Mouse (Mus musculus): Measurements from ENCODE around the gene Rbm17. TPM values are rescaled to one million over a fixed set of nuclear protein-coding genes. Genes with fewer than 3 reads are reported as not detected.
"Not testable (repeated sequence)": the region's sequence is repeated elsewhere in the genome, so short reads cannot be mapped to it uniquely, and the experiment has no call there.

Gene Rbm17
- total and polyA plus RNA-seq, 2 experiments from 2014 or later, result 76.1 to 117 TPM

GRCm38 (mm10) chr2:11625890-11626289, 21.9 kb upstream of the Rbm17 start, which contains the start of gene Gm17490:
Gene Gm17490, minus strand, starts transcription at chr2:11626264.
- H3K9me3 ChIP-seq (ENCODE audit: low read length), result no peaks in the 10 kb centered on the region
- no peak within 1 kb of the TSS for H3K27ac ChIP-seq (ENCODE audit: low read depth, low read length)
- WGBS, result 93% methylated on average over 5 of the region's 5 CpGs
- no peak within 1 kb of the TSS for H3K4me2 ChIP-seq (ENCODE audit: low read depth, low read length, poor library complexity, severe bottlenecking)
- no peak within 1 kb of the TSS for H3K9ac ChIP-seq (replicated peaks; ENCODE audit: low read length, poor library complexity, severe bottlenecking)
- DNase-seq (ENCODE audit: low spot score) (no peak), ATAC-seq (ENCODE audit: low FRiP score) (no peak)
- no peaks in the 10 kb centered on the region for H3K4me1 ChIP-seq (ENCODE audit: insufficient read depth, low read length)
- H3K4me3 ChIP-seq (ENCODE audit: low read depth, low read length), result no peak within 1 kb of the TSS
- H3K36me3 ChIP-seq (ENCODE audit: insufficient read depth, low read length), result no peaks in the 10 kb centered on the region
- no peaks in the 10 kb centered on the region for H3K27me3 ChIP-seq (ENCODE audit: insufficient read depth, low read length)
- TF ChIP-seq CTCF (IDR thresholded peaks at IDR 0.05), result no peak

- no peak overlapping the region for H3K27ac ChIP-seq (ENCODE audit: low read depth, low read length)
- WGBS, result 90% methylated on average over 2 of the region's 2 CpGs
- H3K36me3 ChIP-seq (ENCODE audit: insufficient read depth, low read length), result no peaks in the 10 kb centered on the region
- DNase-seq (ENCODE audit: low spot score) (no peak), ATAC-seq (ENCODE audit: low FRiP score) (no peak)
- H3K4me3 ChIP-seq (ENCODE audit: low read depth, low read length), result no peak overlapping the region
- TF ChIP-seq CTCF (IDR thresholded peaks at IDR 0.05), result no peak
- H3K9ac ChIP-seq (replicated peaks; ENCODE audit: low read length, poor library complexity, severe bottlenecking), result no peak overlapping the region
- no peaks in the 10 kb centered on the region for H3K27me3 ChIP-seq (ENCODE audit: insufficient read depth, low read length)
- H3K4me2 ChIP-seq (ENCODE audit: low read depth, low read length, poor library complexity, severe bottlenecking), result no peak overlapping the region
- no peaks in the 10 kb centered on the region for H3K4me1 ChIP-seq (ENCODE audit: insufficient read depth, low read length)
- no peaks in the 10 kb centered on the region for H3K9me3 ChIP-seq (ENCODE audit: low read length)
Observed at GRCm38 (mm10) chr2:11623726-11624125, 19.8 kb upstream of the Rbm17 start.

- ATAC-seq (ENCODE audit: low FRiP score) (no peak), DNase-seq (ENCODE audit: low spot score) (no peak)
- Histone ChIP-seq H3K4me2 (ENCODE audit: low read depth, low read length, poor library complexity, severe bottlenecking) (no peak overlapping the region), H3K27me3 (ENCODE audit: insufficient read depth, low read length) (no peaks in the 10 kb centered on the region), H3K36me3 (ENCODE audit: insufficient read depth, low read length) (no peaks in the 10 kb centered on the region), H3K4me1 (ENCODE audit: insufficient read depth, low read length) (no peaks in the 10 kb centered on the region), H3K27ac (ENCODE audit: low read depth, low read length) (no peak overlapping the region), H3K9me3 (ENCODE audit: low read length) (no peaks in the 10 kb centered on the region), H3K9ac (replicated peaks; ENCODE audit: low read length, poor library complexity, severe bottlenecking) (no peak overlapping the region), H3K4me3 (ENCODE audit: low read depth, low read length) (no peak overlapping the region)
- WGBS, result 89% methylated on average over 8 of the region's 8 CpGs
- no peak for TF ChIP-seq CTCF (IDR thresholded peaks at IDR 0.05)
Observed at GRCm38 (mm10) chr2:11623173-11623572, 19.2 kb upstream of the Rbm17 start.

GRCm38 (mm10) chr2:11619598-11619997, 15.6 kb upstream of the Rbm17 start:
- H3K9ac ChIP-seq (replicated peaks; ENCODE audit: low read length, poor library complexity, severe bottlenecking), result no peak overlapping the region
- H3K9me3 ChIP-seq (ENCODE audit: low read length), result no peaks in the 10 kb centered on the region
- ATAC-seq (ENCODE audit: low FRiP score) (no peak), DNase-seq (ENCODE audit: low spot score) (no peak)
- H3K4me1 ChIP-seq (ENCODE audit: insufficient read depth, low read length), result no peaks in the 10 kb centered on the region
- no peak overlapping the region for H3K27ac ChIP-seq (ENCODE audit: low read depth, low read length)
- no peaks in the 10 kb centered on the region for H3K36me3 ChIP-seq (ENCODE audit: insufficient read depth, low read length)
- no peak overlapping the region for H3K4me3 ChIP-seq (ENCODE audit: low read depth, low read length)
- no peak overlapping the region for H3K4me2 ChIP-seq (ENCODE audit: low read depth, low read length, poor library complexity, severe bottlenecking)
- no peak for TF ChIP-seq CTCF (IDR thresholded peaks at IDR 0.05)
- no peaks in the 10 kb centered on the region for H3K27me3 ChIP-seq (ENCODE audit: insufficient read depth, low read length)
- 80% methylated on average over 2 of the region's 2 CpGs for WGBS

- H3K36me3 ChIP-seq (ENCODE audit: insufficient read depth, low read length), result no peaks in the 10 kb centered on the region
- ATAC-seq (ENCODE audit: low FRiP score) (no peak), DNase-seq (ENCODE audit: low spot score) (no peak)
- H3K4me1 ChIP-seq (ENCODE audit: insufficient read depth, low read length), result no peaks in the 10 kb centered on the region
- no peaks in the 10 kb centered on the region for H3K9me3 ChIP-seq (ENCODE audit: low read length)
- WGBS, result 93% methylated on average over 9 of the region's 9 CpGs
- TF ChIP-seq CTCF (IDR thresholded peaks at IDR 0.05), result no peak
- no peak overlapping the region for H3K9ac ChIP-seq (replicated peaks; ENCODE audit: low read length, poor library complexity, severe bottlenecking)
- no peak overlapping the region for H3K27ac ChIP-seq (ENCODE audit: low read depth, low read length)
- no peak overlapping the region for H3K4me2 ChIP-seq (ENCODE audit: low read depth, low read length, poor library complexity, severe bottlenecking)
- H3K4me3 ChIP-seq (ENCODE audit: low read depth, low read length), result no peak overlapping the region
- no peaks in the 10 kb centered on the region for H3K27me3 ChIP-seq (ENCODE audit: insufficient read depth, low read length)
Observed at GRCm38 (mm10) chr2:11616846-11617245, 12.9 kb upstream of the Rbm17 start.

GRCm38 (mm10) chr2:11612939-11613338, 9.0 kb upstream of the Rbm17 start:
- ATAC-seq (ENCODE audit: low FRiP score); H3K27ac ChIP-seq (ENCODE audit: low read depth, low read length); DNase-seq (ENCODE audit: low spot score); H3K36me3 ChIP-seq (ENCODE audit: insufficient read depth, low read length); H3K27me3 ChIP-seq (ENCODE audit: insufficient read depth, low read length); H3K4me3 ChIP-seq (ENCODE audit: low read depth, low read length); H3K9me3 ChIP-seq (ENCODE audit: low read length); H3K9ac ChIP-seq (replicated peaks; ENCODE audit: low read length, poor library complexity, severe bottlenecking); H3K4me1 ChIP-seq (ENCODE audit: insufficient read depth, low read length); H3K4me2 ChIP-seq (ENCODE audit: low read depth, low read length, poor library complexity, severe bottlenecking): not testable (repeated sequence)
- 85% methylated on average over 6 of the region's 6 CpGs for WGBS

GRCm38 (mm10) chr2:11606718-11607117, 2.8 kb upstream of the Rbm17 start:
- not testable (repeated sequence) for ATAC-seq (ENCODE audit: low FRiP score); H3K4me3 ChIP-seq (ENCODE audit: low read depth, low read length); H3K9ac ChIP-seq (replicated peaks; ENCODE audit: low read length, poor library complexity, severe bottlenecking); H3K9me3 ChIP-seq (ENCODE audit: low read length); H3K27me3 ChIP-seq (ENCODE audit: insufficient read depth, low read length); H3K36me3 ChIP-seq (ENCODE audit: insufficient read depth, low read length); H3K4me2 ChIP-seq (ENCODE audit: low read depth, low read length, poor library complexity, severe bottlenecking); DNase-seq (ENCODE audit: low spot score); H3K4me1 ChIP-seq (ENCODE audit: insufficient read depth, low read length); H3K27ac ChIP-seq (ENCODE audit: low read depth, low read length)
- WGBS, result 82% methylated on average over 4 of the region's 4 CpGs

Measured in midbrain, postnatal 0 days (tissue).